Mouse (Mus musculus): Measurements from ENCODE around the gene Tprn. TPM values are rescaled to one million over a fixed set of nuclear protein-coding genes. Genes with fewer than 3 reads are reported as not detected.

Gene Tprn
- 7.5 and 8.2 TPM in 2 replicates for polyA plus RNA-seq (2015; fragmentation: Nextera tagmentation; extraction: Ambion mirVana)

DNA sequence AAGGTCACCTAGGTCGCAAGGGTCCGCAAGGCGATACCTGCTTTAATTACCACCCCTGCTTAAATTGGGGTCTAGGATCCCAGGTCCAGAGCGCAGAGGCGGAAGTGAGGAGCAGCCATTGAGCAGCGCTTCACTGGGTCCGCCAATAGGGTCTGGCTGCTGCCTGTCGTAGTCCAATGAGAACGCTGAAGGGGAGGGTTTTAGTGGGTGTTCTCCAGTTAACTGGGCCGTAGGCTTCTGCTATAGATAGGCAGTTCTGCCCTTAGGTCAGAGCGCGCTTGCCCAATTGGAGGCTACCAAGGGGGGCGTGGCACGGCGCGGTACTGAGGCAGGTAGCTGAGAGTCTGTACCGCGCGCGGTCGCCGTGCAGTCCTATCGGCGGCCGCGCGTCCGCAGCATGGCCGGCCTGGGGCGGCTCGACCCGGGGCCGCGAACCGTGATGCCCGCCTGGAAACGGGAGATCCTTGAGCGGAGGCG, at the start of gene Tprn:
TSS of gene Tprn (plus strand) at position 328 of the 477 bp plus-strand sequence.
- WGBS: under 1% methylated on average over 39 of the region's 39 CpGs
- ATAC-seq (ENCODE audit: insufficient number of reproducible peaks, insufficient read depth, low FRiP score, low TSS enrichment, low read depth): peak; percentile 98
- peak within 1 kb of the TSS; percentile 99 for H3K4me2 ChIP-seq
- peak within 1 kb of the TSS; percentile 79 for H3K4me3 ChIP-seq
- H3K9ac ChIP-seq: peak within 1 kb of the TSS; percentile 77
- peaks cover 21% of the 10 kb centered on the region for H3K27me3 ChIP-seq
- H3K9me3 ChIP-seq: no peaks in the 10 kb centered on the region
- H3K36me3 ChIP-seq: 0 out of 2 replicates have a peak, but pooled peaks cover 3% of the 10 kb centered on the region
- peaks cover 40% of the 10 kb centered on the region for H3K4me1 ChIP-seq
- no peak within 1 kb of the TSS; the same call in 1 of the 2 replicates for H3K27ac ChIP-seq

- peaks cover 20% of the 10 kb centered on the region for H3K4me1 ChIP-seq
- no peak overlapping the region for H3K27ac ChIP-seq
- no peak overlapping the region for H3K4me3 ChIP-seq
- no peak overlapping the region for H3K4me2 ChIP-seq
- no peak for ATAC-seq (ENCODE audit: insufficient number of reproducible peaks, insufficient read depth, low FRiP score, low TSS enrichment, low read depth)
- H3K27me3 ChIP-seq: no peaks in the 10 kb centered on the region; the same call in 1 of the 2 replicates
- H3K36me3 ChIP-seq: peaks cover 7% of the 10 kb centered on the region
- H3K9ac ChIP-seq: no peak overlapping the region
- no peaks in the 10 kb centered on the region for H3K9me3 ChIP-seq
- 67% methylated on average over 23 of the region's 23 CpGs for WGBS
These were observed 49.1 kb upstream of the Tprn start for GRCm38 (mm10) chr2:25213266-25213865.

DNA sequence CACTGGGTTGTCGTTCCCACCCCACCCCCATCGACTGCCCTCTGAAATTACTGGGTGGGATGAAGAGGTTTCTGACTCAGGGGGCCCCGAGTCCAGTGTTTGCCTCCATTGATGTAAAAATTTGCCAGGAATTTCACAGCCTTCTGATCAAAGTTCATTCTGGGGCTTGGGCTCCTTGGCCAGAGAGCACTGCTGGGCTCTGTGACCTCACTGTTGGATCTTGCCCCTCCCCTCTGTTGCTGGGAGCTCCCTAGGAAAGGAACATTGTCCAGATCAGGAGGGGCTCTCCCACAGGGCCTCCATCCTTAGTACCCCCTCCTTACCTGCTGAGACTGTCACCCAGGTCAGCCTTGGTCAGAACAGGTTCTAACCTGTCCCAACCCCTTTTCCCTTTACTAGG, 48.0 kb upstream of the Tprn start, which contains the start of gene Stpg3:
TSS of gene Stpg3 (minus strand) at position 194 of the 400 bp plus-strand sequence.
- no peak for ATAC-seq (ENCODE audit: insufficient number of reproducible peaks, insufficient read depth, low FRiP score, low TSS enrichment, low read depth)
- Histone ChIP-seq H3K9ac (no peak within 1 kb of the TSS), H3K36me3 (no peaks in the 10 kb centered on the region), H3K9me3 (no peaks in the 10 kb centered on the region), H3K27me3 (no peaks in the 10 kb centered on the region; the same call in 1 of the 2 replicates), H3K4me1 (peaks cover 14% of the 10 kb centered on the region), H3K4me2 (no peak within 1 kb of the TSS), H3K27ac (no peak within 1 kb of the TSS), H3K4me3 (no peak within 1 kb of the TSS)
- 70% methylated on average over 3 of the region's 3 CpGs for WGBS

GRCm38 (mm10) chr2:25217666-25218065, 44.8 kb upstream of the Tprn start:
- Histone ChIP-seq H3K27ac (no peak overlapping the region), H3K27me3 (no peaks in the 10 kb centered on the region; the same call in 1 of the 2 replicates), H3K9me3 (no peaks in the 10 kb centered on the region), H3K4me3 (no peak overlapping the region), H3K4me2 (no peak overlapping the region), H3K4me1 (no peaks in the 10 kb centered on the region), H3K9ac (no peak overlapping the region), H3K36me3 (peaks cover 9% of the 10 kb centered on the region)
- ATAC-seq (ENCODE audit: insufficient number of reproducible peaks, insufficient read depth, low FRiP score, low TSS enrichment, low read depth): no peak
- 54% methylated on average over 2 of the region's 2 CpGs for WGBS

GRCm38 (mm10) chr2:25218445-25218844, 44.0 kb upstream of the Tprn start, which contains the start of gene Fam166a:
TSS of gene Fam166a (plus strand) at chr2:25218745.
- Histone ChIP-seq H3K4me2 (no peak within 1 kb of the TSS), H3K27ac (no peak within 1 kb of the TSS), H3K9ac (no peak within 1 kb of the TSS), H3K36me3 (peaks cover 9% of the 10 kb centered on the region), H3K9me3 (no peaks in the 10 kb centered on the region), H3K4me3 (no peak within 1 kb of the TSS), H3K27me3 (no peaks in the 10 kb centered on the region; the same call in 1 of the 2 replicates), H3K4me1 (peaks cover 4% of the 10 kb centered on the region)
- ATAC-seq (ENCODE audit: insufficient number of reproducible peaks, insufficient read depth, low FRiP score, low TSS enrichment, low read depth): no peak

DNA sequence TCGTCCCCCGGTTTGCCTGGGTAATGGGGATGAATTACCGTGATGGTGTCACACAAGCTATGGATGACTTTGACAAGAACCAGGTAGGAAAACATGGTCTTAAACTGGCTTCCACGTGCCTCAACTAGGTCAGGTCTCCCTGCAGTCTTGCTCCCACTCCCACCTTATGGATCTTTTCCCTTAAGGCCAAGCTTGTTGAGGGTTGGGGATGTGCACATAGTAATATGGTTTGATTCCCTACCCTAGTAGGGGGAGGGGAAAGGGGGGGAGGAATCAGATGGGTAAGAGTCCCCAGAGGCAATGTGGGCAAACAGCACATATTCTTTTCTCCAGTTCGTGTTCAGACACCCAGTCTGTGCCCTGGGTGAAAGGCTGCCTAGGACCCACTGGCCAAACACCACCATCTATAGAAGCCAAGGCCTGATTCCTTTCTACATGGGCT, 41.1 kb upstream of the Tprn start:
- Histone ChIP-seq H3K36me3 (peaks cover 9% of the 10 kb centered on the region), H3K27me3 (no peaks in the 10 kb centered on the region), H3K4me3 (no peak overlapping the region), H3K4me2 (no peak overlapping the region), H3K9ac (no peak overlapping the region), H3K27ac (no peak overlapping the region), H3K4me1 (peaks cover 14% of the 10 kb centered on the region), H3K9me3 (no peaks in the 10 kb centered on the region)
- 71% methylated on average over 5 of the region's 5 CpGs for WGBS
- no peak for ATAC-seq (ENCODE audit: insufficient number of reproducible peaks, insufficient read depth, low FRiP score, low TSS enrichment, low read depth)

DNA sequence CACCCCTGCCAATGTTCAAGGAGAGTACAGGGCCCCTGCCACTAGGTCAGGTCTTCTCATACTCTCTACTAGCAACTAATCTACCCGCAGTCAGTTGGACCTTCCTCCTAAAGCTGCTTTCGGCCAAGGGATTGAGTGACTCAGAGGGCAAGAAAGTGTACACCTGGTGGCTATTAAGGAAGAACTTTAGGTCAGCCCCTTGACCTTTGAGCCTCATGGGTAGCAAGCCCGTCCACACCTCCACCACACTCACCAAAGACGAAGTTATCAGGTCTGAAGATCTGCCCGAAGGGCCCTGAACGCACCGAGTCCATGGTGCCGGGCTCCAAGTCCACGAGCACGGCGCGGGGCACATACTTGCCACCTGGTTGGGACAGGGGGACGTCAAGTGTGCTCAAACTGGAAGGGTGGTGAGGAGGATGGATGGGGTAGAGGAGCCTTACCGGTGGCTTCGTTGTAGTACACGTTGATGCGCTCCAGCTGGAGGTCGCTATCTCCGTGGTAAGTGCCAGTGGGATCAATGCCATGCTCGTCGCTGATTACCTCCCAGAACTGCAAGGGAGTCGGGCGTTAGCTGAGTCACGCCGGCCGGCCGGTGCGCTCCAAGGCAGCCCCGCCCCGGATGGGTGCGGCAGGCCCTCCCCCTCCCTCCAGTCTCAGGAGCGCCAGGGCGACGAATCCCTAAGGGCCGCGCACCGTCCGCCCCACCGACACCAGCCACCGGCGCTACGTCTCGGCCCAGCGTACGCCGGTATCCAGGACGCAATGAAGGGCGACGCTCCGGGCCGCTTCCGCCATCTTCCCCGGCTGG, 38.5 kb upstream of the Tprn start:
- Histone ChIP-seq H3K9ac (peak overlapping the region; percentile 87), H3K4me3 (peak overlapping the region; percentile 88), H3K27me3 (no peaks in the 10 kb centered on the region), H3K9me3 (no peaks in the 10 kb centered on the region), H3K4me1 (peaks cover 24% of the 10 kb centered on the region), H3K4me2 (peak overlapping the region; percentile 97), H3K27ac (peak overlapping the region; percentile 91), H3K36me3 (peaks cover 9% of the 10 kb centered on the region)
- peak; percentile 5; the same call in 1 of the 2 replicates for ATAC-seq (ENCODE audit: insufficient number of reproducible peaks, insufficient read depth, low FRiP score, low TSS enrichment, low read depth)
- under 1% methylated on average over 46 of the region's 53 CpGs for WGBS

GRCm38 (mm10) chr2:25224492-25224765, 38.0 kb upstream of the Tprn start, which contains the start of gene Tubb4b:
TSS of gene Tubb4b (minus strand) at chr2:25224702.
- H3K27ac ChIP-seq: peak within 1 kb of the TSS; percentile 99
- peaks cover 9% of the 10 kb centered on the region for H3K36me3 ChIP-seq
- H3K4me2 ChIP-seq: peak within 1 kb of the TSS; percentile 97
- under 1% methylated on average over 17 of the region's 17 CpGs for WGBS
- H3K4me3 ChIP-seq: peak within 1 kb of the TSS; percentile 88
- H3K4me1 ChIP-seq: peaks cover 25% of the 10 kb centered on the region
- peak within 1 kb of the TSS; percentile 87 for H3K9ac ChIP-seq
- ATAC-seq (ENCODE audit: insufficient number of reproducible peaks, insufficient read depth, low FRiP score, low TSS enrichment, low read depth): no peak
- H3K27me3 ChIP-seq: no peaks in the 10 kb centered on the region
- H3K9me3 ChIP-seq: no peaks in the 10 kb centered on the region

- peak; percentile 97 for ATAC-seq (ENCODE audit: insufficient number of reproducible peaks, insufficient read depth, low FRiP score, low TSS enrichment, low read depth)
- Histone ChIP-seq H3K27ac (peak overlapping the region; percentile 99), H3K36me3 (peaks cover 9% of the 10 kb centered on the region), H3K4me2 (peak overlapping the region; percentile 56), H3K9ac (peak overlapping the region; percentile 76), H3K4me3 (peak overlapping the region; percentile 88), H3K27me3 (no peaks in the 10 kb centered on the region), H3K4me1 (peaks cover 25% of the 10 kb centered on the region), H3K9me3 (no peaks in the 10 kb centered on the region)
- 2% methylated on average over 41 of the region's 41 CpGs for WGBS
These were observed 37.4 kb upstream of the Tprn start for GRCm38 (mm10) chr2:25224766-25225752.

- no peaks in the 10 kb centered on the region for H3K9me3 ChIP-seq
- H3K36me3 ChIP-seq: peaks cover 9% of the 10 kb centered on the region
- H3K4me3 ChIP-seq: peak overlapping the region; percentile 88
- peaks cover 5% of the 10 kb centered on the region; the same call in 1 of the 2 replicates for H3K27me3 ChIP-seq
- peaks cover 25% of the 10 kb centered on the region for H3K4me1 ChIP-seq
- WGBS: 69% methylated on average over 8 of the region's 8 CpGs
- H3K4me2 ChIP-seq: peak overlapping the region; percentile 56
- H3K9ac ChIP-seq: no peak overlapping the region
- ATAC-seq (ENCODE audit: insufficient number of reproducible peaks, insufficient read depth, low FRiP score, low TSS enrichment, low read depth): no peak
- peak overlapping the region; percentile 99 for H3K27ac ChIP-seq
These were observed 36.5 kb upstream of the Tprn start for GRCm38 (mm10) chr2:25225811-25226379.
